Mouse (Mus musculus) fat pad, adult 2 months (tissue): ENCODE data around the gene Ncf2.

Source experiments
- DNase-seq: peaks from one replicate; pipeline ENCODE4 v3.0.0-alpha.2; 2011; ENCODE audit warnings: low read depth, low spot score; ENCODE audit errors: extremely low read depth

The Ncf2 gene

DNA sequence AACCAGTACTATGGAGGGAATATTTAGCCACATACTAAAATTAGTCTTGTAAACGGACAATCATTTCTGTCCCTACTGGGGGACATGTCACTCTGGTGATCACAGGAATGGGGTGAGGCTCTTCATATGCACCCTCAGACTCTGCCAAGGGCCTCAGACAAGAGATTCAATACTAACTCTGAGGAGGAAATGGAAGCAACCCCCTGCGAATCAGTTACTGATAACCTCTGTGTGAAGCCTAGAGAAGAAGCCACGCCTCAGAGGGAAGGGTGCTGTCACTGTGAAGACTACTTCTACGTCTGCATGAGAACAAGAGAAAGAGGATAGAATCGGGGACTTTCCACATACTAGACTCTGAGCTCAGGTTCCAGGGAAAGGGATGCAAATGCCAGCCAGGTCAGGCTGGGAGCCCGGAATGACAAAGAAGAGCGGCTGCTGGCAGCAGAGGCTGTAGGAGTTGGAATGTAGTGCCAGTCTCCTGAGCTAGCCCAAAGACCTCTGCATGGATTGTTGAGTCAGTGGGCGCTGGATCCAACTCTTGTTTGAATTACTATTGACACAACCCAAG is 4.2 kb upstream of the Ncf2 start:
- DNase-seq = no peak

- DNase-seq = no peak
These were observed 3.2 kb upstream of the Ncf2 start for GRCm38 (mm10) chr1:152796683-152797263.

DNA sequence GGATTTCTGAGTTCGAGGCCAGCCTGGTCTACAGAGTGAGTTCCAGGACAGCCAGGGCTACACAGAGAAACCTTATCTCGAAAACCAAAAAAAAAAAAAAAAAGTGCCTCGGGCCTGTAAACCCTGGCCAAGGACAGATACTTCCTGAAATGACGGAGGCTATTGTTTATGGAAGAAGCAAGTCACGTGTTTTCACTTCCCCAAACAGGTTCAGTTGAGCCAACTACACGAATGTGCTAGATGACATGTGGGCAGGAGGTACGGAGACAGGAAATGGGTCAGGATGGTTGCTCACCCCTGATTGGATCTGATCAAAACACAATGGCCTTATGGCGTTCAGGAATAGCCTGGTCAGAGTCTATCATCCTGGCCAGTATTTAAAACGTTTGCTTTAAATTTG is 1.9 kb upstream of the Ncf2 start:
- DNase-seq = no peak

- no peak for DNase-seq
These were observed 711 bp downstream of the Ncf2 start for GRCm38 (mm10) chr1:152800633-152801176.

DNA sequence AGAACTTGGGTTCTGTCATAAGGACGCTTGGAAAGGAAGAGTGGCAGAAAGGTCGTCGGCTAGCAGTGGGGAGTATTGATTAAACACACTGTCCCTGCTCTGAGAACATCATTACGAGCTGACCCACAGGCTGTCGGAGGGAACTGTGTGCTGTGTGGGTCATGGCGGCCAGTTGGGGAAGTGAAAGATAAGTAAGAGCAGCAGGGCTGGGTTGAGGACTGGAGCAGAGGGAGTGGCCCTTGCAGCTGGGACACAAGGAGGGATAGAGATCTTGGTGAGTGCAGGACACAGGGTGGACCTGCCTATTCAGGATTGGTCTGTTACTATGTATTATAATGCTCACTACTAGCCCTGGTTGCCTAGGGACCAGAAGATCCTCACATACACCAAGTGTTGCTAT is 4.9 kb downstream of the Ncf2 start:
- DNase-seq = no peak

- DNase-seq = no peak
These were observed 7.8 kb downstream of the Ncf2 start for GRCm38 (mm10) chr1:152807619-152808391.

DNA sequence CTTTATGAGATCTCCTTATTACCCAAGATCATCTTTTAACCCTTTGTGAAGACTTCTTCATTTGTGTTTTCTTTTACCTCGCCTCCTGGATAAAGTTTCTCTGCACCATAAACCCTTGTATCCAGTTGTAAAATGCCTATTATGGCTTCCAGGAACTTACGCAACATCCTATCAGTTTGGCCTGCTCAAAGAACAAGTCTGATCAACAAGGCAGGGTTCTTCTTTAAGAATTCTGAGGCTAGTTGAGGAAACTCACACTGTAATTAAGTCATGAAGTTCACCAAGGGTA is 8.3 kb downstream of the Ncf2 start:
- no peak for DNase-seq

GRCm38 (mm10) chr1:152809541-152810252 is 9.7 kb downstream of the Ncf2 start:
- no peak for DNase-seq

DNA sequence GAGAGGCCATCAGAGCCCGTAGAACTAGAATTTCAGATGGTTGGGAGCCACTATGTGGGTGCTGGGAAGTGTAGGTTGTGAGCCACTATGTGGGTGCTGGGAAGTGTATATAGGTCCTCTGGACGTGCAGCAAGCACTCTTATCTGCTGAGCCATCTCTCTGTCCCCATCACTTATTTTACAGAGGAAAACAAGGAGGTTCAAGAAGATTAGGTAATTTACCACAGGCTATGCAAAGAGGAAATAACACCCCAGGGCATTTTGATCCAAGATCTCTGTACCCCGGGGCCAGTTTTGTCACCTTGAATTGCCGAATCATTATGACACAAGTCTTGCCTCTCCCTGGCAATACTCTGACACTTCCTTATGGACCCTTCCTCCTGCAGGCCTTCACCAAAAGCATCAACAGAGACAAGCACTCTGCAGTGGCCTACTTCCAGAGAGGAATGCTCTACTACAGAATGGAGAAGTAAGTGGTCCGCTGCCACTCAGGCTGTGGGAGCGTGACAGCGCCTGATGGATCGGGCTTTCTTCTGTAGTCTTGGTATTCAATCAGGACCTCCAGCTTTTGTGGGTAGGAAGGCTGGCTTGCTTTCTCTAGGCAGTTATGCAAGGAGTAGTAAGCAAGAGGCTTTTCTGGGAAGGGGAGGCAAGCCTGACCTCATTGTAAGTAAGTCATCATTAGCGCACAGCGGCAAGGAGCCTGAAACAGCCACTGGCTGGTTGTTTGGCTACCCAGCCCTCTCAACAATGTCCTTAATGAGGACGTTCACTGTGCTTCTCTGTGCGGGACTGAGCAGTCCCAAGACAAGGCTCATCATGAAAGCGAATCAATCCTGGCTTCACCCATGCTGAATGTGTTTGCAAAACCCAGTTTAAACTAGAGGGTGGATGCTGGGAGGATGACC is 10.8 kb downstream of the Ncf2 start:
- DNase-seq = no peak

DNA sequence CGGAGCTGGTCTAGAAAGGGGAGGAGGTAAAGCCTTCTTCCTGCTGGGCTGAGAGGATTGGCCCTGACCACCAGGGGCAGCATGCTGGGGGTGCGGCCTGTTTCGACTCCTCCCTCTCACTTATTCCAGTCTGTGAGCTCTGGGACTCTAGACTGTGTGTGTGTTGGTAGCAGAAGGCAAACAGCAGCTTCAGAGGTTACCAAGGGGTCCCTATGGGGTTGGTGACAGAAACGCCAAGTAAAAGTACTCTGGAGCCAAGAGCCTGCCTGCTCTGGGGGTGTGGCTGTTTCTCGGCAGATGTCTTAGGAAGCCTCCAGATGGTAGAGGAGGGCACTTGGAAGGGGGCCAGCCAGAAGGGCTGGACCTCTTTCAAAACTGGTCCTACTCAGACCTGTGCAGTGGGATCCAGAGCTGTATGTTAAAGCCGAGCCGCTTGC is 15.3 kb downstream of the Ncf2 start:
- no peak for DNase-seq

- no peak for DNase-seq
These were observed 17.2 kb downstream of the Ncf2 start for GRCm38 (mm10) chr1:152817027-152817769.

GRCm38 (mm10) chr1:152817794-152818193 is 17.8 kb downstream of the Ncf2 start:
- DNase-seq = no peak

GRCm38 (mm10) chr1:152819558-152819957 is 19.6 kb downstream of the Ncf2 start:
- DNase-seq = no peak

DNA sequence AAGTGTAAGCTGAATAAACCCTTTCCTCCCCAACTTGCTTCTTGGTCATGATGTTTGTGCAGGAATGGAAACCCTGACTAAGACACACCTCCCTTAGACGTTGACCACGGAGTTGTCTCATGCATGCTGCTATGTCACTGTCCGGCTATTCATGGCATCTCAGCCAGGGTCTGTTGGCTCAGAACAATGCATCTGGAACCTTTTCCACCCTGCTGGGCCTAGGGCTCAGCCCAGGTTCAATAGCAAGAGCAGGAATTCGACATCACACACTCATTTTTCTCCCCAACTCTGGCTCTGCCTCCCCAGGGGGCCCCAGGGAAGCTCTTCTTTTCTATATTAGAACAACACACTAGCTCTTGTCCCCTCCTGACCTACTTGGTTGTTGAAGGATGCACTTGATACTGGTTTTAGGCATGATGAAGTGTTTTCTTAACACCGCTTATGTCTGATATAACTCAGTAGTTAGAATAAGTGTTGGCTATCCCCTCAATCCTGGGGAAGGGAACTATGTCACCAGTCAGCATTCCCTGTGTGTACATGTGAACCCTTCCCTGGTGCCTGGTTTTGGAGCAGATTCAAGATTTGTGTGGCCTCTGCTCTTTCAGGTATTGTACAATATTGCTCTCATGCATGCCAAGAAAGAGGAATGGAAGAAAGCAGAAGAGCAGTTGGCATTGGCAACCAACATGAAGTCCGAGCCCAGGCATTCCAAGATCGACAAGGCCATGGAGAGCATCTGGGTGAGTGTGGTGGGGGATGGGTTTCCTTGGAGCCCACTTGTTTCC is 21.1 kb downstream of the Ncf2 start:
- no peak for DNase-seq

GRCm38 (mm10) chr1:152821746-152822145 is 21.8 kb downstream of the Ncf2 start:
- no peak for DNase-seq

GRCm38 (mm10) chr1:152824206-152824605 is 24.2 kb downstream of the Ncf2 start:
- no peak for DNase-seq

- DNase-seq = no peak
These were observed 26.5 kb downstream of the Ncf2 start for GRCm38 (mm10) chr1:152826446-152826845.

- DNase-seq = no peak
These were observed 28.2 kb downstream of the Ncf2 start for GRCm38 (mm10) chr1:152828168-152828567.
